Mouse (Mus musculus) cerebral cortex, adult 2 months (tissue): Measurements from ENCODE around the gene Tab1.

Source experiments
- WGBS: fragments of 180-500 bp; shearing (Covaris S2); methylation state at CpG from one replicate; pipeline ENCODE4 v1.1.7; 2018; 5-methylcytosine and 5-hydroxymethylcytosine counted together

The Tab1 gene

DNA sequence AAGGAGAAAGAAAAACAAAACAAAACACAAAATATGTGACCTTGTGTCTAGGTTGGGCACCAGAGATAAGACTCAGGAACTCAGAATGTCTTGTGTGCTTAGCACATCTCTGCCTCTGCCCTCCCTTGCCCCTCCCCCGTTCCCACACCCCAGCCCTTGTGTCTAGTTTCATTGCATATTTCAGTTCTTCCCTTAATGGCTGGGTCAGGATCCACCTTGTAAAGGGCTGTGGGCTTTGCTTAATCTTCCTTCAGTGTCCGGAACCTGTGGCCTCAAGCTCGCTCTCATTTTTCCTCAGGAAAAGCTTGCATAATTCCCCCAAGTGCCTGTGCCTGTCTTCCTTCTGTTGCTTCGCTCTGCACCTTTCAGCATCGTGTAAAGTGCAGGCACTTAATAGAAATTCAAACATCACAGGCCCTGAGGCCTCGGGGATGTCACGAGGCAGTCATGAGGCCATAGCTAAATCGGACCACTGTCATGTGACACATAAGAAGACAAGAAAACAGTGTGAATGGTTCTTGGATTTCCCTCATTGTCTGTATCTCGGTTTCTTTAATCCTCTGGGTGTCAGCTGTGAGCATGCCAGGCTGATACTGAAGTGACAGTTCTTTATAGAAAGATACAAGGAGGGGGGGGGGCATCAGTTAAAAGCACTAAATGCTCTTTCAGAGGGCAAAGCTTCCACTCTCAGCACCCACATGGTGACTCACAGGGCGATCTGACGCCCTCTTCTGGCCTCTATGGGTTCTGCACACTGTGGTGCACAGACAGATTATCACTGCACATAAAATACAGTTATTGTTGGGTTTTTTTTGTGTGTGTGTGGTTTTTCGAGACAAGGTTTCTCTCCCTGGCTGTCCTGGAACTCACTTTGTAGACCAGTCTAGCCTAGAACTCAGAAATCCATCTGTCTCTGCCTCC lies 27.2 kb upstream of the Tab1 start:
- 48% methylated on average over 12 of the region's 12 CpGs for WGBS

DNA sequence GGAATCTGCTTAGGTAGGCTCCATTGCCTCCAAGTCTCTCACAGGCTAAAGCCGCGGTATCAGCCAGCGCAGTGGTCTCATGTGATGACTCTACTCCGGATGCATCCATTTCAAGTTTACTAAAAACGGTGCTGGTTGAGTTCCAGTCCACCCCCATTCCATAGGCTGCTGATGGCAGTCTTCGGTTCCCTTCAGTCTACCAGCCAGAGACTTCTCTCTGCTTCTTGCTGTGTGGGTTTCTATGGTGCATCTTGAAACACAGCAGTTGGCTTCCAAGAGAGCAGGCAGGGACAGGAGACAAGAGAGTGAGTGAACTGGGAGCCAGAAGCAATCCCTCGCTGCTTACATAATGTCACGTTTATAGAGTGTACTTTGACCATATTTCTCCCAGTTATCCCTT lies 25.8 kb upstream of the Tab1 start:
- 53% methylated on average over 8 of the region's 8 CpGs for WGBS

DNA sequence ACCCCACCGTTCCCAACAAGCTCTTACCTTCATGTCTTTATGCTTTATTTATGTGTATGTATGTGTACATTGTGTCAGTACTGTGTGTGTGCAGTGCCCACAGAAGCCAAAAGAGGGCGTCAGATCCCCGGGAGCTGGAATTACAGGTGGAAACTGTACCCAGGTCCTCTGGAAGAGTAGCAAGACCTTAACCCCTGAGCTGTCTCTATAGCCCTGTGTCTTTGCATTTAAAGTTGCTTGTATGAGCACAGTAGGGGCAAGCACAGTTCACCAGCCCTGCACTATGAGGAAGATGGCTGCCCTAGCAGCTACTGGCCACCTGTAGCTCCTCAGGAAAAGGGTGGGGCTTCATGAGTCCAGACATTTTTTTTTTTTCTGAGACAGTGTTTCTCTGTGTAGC lies 25.4 kb upstream of the Tab1 start:
- 71% methylated on average over 3 of the region's 3 CpGs for WGBS

DNA sequence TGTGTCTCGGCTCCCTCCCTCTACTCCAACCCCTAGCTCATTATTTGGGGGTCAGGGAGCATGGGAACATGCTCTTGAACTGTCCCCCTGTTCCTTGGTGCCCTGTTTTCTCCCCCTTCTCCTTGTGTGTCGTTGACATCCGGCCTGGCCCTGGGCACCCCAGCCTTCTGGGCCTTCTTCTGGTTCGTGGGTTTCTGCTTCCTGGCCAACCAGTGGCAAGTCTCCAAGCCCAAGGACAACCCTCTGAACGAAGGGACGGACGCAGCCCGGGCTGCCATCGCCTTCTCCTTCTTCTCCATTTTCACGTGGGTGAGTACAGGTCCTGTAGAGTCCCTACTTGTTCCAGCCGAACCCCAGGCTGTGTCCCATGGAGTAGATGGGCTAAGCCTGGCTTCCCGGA lies 21.5 kb upstream of the Tab1 start:
- 75% methylated on average over 12 of the region's 12 CpGs for WGBS

DNA sequence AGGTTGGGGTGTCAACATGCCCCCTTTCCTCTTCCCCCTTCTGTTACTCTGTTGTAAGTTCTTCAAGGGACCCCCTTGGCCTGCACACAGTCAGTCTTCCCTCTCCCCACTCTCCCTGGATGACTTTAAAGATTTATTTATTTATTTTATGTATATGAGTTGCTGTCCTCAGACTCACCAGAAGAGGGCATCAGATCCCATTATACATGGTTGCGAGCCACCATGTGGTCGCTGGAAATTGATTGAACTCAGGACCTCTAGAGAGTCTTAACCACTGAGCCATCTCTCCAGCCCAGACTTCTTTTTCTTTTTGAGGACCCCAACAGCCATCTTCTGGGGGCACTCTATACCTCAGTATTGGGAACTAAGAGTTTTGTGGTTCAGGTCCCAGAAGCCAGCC lies 20.4 kb upstream of the Tab1 start:
- WGBS, result 47% methylated on average over 2 of the region's 2 CpGs

DNA sequence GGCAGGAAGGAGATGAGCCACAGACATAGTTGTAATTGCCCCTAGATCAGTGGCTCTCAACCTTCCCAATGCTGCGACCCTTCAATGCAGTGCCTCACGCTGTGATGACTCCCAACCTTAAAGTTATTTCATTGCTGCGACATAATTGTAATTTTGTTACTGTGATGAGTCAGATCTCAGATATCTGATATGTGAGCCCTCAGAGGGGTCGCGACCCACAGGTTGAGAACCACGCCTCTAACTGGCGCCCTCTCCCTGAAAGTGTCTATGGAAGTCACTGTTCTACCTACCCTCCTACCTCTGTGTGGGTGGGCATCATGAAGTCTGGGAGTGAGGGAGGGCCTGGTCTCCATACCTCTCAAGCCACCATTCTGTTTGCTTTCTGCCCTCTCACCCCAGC lies 18.5 kb upstream of the Tab1 start:
- 95% methylated on average over 7 of the region's 7 CpGs for WGBS

DNA sequence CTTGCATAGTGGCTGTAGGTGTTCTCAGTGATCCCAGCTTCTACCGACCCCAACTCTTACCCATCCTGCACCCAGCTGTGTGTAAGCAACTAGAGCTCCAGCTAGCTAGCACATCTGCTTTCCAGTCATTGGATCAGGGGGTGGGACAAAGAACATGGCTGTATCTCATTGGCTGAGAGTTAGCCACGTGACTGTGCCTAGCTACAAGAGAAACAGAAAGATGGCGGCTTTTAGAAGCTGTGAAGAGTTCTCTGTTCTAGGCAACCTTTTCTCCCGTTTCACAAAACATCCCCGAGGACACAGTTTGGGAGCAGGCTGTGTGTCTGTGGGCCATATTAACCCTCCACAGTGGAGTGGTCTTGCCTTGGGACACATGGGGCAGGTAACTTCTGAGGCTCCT lies 17.7 kb upstream of the Tab1 start:
- WGBS, result 66% methylated on average over 5 of the region's 5 CpGs

DNA sequence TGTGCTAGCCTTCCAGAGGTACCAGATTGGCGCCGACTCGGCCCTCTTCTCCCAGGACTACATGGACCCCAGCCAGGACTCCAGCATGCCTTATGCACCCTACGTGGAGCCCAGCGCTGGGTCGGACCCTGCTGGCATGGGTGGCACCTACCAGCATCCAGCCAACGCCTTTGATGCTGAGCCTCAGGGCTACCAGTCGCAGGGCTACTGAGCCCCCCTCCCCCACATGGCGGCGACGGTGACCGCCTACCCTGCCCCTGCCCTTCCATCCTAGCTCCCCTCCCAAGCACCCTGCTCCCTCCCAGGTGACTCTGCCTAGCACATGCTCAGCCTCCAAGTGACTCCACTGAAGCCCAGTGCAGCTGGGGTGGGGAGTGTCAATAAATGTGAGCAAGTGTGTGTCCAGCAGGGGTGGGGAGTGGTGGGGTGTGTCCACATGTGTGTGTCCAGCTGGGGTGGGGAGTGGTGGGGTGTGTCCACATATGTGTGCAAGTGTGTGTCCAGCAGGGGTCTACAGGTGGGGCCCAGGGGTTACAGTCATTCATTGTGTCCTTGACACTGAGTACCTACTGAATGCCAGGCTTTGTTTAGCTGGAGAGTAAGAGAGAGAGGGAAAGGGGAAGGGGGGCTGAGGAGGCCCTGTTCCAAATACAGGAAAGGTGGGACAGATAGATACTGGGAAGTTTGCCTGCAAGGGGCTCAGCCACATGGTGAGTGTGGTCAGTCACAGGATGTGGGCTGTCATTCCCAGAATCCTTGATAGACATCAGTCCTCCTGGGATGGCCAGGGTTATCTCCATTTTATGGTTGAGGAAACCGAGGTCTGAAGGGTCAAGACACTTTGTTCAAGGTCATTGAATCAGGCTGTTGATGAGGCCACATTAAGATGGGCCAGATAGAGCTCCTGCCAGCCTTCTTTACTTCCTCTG lies 16.8 kb upstream of the Tab1 start:
- WGBS, result 69% methylated on average over 13 of the region's 13 CpGs

DNA sequence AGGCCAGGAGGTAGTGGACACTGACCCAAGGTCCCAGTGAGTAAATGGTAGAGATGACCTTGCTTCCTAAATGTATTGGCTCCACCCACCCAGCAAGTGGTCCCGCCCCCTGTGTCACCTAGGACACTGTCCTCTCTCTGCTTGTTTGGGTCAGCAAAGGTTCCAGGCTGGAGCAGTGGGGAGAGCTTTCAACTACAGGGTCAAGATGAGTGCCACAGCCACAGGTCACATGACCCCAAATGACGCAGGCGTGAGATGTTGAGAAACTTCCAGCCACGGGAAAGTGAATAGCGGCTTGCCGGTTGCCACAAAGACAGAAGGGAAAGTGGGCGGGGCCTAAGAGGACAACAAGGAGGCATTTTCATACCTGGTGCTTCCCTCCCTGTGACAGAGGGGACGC lies 15.8 kb upstream of the Tab1 start:
- WGBS, result 54% methylated on average over 8 of the region's 8 CpGs

DNA sequence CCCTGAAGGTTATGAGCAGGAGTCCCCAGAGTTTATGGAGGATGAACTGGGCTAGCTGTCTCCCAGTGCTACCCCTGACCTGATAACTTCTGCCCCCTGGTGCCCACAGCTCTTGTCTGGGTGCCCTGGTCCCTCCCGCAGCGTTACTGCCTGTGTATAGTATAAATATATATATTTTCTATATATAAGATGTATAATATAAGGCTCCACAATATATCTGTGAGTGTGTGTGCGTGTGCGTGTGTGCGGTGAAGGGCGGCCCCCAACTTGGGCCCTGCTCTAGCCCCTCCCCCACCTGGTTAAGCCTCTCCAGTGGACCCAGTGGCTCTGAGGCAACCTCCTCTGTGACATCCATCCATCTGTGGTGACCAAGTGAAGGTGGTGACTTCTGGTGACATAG lies 13.9 kb upstream of the Tab1 start:
- WGBS, result 79% methylated on average over 6 of the region's 6 CpGs

DNA sequence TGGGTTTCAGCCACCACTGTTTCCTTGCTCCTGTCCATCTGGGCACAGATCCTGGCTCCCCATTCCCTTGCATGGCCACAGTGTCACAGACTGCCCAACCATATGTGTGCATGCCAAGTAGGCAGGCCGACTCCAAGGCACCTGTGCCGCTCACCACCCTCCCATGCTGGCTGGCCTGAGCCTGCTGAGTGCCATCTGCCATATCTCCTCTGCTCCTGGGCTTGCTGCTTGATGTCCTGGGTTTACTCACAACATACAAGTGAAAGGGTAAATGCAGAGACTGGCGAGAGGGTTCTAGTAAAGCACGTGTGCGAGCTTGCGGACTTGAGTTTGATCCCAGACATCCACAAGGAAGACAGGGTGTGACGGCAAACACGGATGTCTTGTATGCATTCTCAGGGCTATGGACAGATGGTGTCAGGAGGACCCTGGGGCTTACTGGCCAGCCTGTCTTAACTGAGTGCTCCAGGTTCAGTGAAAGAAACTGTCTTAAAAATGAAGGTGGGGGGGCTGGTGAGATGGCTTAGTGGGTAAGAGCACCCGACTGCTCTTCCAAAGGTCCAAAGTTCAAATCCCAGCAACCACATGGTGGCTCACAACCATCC lies 11.1 kb upstream of the Tab1 start:
- 69% methylated on average over 9 of the region's 9 CpGs for WGBS

DNA sequence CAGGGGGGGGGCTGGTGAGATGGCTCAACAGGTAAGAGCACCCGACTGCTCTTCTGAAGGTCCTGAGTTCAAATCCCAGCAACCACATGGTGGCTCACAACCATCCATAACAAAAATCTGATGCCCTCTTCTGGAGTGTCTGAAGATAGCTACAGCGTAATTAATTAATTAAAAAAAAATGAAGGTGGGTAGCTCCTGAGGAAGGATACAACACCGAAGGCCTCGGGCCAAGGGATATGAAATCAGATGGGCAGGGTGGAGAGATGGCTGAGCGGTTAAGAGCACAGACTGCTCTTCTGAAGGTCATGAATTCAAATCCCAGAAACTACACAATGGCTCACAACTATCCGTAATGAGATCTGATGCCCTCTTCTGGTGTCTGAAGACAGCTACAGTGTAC lies 10.5 kb upstream of the Tab1 start:
- 93% methylated on average over 6 of the region's 6 CpGs for WGBS

DNA sequence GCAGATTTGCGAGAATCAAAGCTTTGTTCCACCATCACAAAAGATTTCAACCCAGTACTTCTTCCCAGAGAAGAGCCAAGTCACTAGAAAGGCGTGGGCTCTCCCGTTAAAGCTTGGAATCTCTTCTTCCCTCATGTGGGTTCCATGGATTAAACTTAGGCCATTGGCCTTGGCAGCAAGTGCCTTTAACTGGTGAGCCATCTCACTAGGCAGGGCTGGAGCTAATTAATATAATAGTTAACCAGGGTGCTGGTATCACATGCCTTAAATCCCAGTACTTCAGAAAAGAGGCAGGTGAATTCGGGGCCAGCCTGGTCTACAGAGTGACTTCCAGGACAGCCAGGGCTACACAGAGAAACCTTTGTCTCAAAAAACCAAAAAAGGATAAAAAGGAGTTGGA lies 8.3 kb upstream of the Tab1 start:
- WGBS, result 86% methylated on average over 4 of the region's 4 CpGs

DNA sequence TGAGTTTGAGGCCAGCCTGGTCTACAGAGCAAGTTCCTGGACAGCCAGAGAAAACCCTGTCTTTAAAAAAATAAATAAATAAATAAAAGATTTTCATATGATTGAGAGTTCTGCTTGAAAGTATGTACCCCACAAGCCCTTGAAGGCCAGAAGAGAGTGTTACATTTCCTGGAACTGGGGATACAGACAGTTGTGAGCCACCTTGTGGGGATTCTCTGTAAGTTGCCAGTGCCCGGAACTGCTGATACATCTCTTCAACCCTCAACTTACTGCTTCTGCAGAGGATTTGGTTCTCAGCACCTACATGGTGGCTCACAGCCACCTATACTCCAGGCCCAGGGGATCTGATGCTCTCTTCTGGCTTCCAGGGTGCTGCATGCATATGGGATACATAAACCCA lies 5.7 kb upstream of the Tab1 start:
- WGBS, result 50% methylated on average over 1 of the region's 1 CpGs

DNA sequence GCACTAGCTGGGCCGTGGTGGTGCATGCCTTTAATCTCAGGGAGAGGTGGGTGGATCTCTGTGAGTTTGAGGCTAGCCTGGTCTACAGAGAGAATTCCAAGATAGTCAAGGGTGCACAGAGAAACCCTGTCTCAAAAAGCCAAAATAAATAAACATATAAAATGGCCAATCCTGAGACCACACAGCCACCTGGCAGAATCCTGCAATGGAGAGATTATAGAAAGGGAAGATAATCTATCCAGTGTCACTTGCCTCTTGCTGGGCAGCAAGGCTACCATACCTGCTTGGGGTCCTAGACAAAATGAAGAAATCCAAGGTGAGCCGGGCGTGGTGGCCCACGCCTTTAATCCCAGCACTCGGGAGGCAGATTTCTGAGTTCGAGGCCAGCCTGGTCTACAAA lies 2.9 kb upstream of the Tab1 start:
- 92% methylated on average over 6 of the region's 6 CpGs for WGBS

DNA sequence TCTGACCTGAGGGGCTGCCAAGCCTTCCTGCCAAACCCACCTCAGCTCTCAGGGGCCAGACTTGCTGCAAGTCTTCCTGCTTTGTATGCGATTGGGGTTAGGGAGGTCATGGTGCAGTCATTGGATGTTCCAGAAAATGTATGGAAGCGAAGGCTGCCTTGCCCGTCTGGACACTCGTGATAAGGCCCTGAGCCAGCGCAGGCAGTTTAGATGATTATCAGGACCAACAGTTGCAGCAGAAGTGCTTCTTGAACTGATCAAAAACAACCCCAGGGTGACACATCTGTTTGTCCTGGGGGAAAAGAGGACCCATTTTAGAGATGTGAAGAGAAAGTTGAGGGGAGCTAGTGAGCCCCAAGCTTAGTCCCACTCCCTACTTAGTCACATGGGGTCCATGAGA lies 2.2 kb upstream of the Tab1 start:
- whole genome bisulfite sequencing, result 87% methylated on average over 5 of the region's 5 CpGs

DNA sequence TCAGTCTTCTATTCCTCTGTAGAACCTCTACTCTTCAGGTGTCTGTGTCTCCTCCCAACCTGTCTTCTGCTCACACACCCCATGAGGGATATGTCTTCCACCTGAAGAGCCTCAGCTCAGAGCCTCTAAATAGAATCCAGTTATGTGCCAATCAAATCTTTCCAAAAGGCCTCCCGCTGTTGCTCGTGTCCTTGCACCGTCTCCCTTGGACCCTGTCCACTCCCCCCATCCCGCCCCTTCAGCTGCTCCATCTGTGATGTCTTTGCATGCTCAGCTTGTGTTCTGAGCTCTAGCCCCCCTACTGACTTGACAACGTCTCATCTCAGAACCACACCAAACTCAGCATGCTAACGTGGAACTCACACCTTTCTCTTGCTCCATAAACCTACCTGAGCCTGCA lies 1.5 kb upstream of the Tab1 start:
- WGBS, result 66% methylated on average over 6 of the region's 6 CpGs

DNA sequence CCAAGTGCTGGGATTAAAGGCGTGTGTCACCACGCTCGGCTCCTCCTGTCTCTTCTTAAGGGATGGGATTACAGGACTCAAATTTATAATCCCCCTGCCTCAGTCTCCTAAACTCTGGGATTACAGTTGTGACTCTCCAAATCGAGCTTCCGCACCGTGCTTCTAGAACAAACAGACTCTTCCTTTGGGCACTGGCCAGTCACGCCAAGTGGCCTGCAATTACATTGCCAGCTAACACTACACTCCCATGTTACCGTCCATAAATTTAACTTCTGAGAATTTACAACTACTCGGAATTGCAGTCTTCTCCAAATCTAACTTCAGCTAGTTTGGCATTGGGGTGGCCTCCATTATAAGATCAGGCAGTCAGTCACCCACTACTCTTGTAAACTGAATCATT lies 475 bp upstream of the Tab1 start:
- WGBS, result 64% methylated on average over 9 of the region's 9 CpGs

DNA sequence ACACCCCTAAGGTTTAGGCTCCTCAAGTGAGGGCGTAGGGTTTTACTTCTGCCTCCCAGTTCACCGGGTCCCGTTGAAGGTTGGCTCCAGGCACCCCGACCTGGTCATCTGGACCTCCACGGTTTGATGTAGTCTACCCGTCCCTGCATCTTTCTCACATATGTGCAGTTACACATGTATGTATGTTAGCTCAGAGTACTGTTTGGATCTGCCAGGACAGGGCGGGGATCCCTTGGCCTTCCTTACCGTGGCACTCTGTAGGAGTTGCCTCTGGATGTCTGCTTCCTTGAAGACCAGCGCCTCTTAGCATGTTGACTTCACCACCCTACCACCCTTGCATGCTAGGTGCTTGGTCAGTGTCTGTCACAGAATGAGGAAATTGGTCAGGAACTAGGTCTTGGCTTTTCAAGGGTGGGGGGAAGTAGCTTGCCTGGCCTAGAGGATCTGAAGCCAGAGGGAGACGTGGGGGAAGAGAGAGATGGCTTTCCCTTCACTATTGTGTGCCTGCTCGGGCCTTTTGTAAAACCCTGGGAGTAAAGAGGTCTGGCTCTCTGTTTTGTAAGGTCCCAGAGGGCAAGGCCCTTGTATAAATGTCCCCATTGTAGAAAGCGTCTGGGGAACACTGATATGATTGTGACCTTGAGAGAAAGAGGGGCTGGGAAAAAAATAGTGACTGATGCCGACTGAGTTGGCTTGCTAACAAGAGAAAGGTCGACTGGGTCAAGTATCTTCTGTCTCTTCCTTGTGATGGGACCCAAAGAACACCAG lies 939 bp downstream of the Tab1 start:
- WGBS, result 7% methylated on average over 14 of the region's 14 CpGs

DNA sequence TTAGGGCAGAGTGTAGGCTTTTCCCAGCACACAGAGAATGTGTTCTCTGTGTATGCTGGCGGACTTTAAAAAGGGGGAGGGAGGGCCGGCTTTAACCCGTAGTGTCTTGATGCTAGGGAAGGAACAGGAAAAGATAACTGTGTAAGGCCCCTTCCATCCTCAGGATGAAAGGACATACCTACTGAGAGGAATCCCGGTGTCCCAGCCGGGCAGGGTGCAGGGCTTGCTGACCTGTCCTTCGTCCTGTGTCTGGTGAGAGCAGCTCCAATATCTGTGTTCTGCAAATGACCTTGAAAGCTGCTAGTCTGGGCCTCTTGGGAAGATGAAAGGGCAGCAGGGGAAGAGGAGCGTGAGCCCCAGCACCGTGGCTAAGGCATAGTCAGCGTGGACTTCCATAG lies 1.5 kb downstream of the Tab1 start:
- 51% methylated on average over 9 of the region's 9 CpGs for WGBS

DNA sequence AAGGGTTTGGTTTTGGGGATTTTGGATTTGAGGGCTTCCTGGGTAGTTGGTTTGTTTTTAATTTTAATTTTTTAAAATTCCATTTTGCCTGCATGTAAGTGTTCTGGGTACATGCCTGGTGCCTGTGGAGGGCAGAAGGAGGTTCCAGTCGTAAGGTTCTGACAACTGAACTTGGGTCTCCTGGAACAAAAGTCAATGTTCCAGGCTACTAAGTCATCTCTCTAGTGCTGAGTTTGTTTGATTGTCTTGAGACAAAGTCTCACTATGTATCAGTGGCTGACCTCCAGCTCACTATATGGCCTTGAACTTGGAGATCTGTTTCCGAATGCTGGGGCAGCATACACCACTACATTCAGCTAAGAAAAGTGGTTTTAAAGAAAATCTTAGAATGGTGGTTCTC lies 2.6 kb downstream of the Tab1 start:
- 89% methylated on average over 2 of the region's 2 CpGs for WGBS

DNA sequence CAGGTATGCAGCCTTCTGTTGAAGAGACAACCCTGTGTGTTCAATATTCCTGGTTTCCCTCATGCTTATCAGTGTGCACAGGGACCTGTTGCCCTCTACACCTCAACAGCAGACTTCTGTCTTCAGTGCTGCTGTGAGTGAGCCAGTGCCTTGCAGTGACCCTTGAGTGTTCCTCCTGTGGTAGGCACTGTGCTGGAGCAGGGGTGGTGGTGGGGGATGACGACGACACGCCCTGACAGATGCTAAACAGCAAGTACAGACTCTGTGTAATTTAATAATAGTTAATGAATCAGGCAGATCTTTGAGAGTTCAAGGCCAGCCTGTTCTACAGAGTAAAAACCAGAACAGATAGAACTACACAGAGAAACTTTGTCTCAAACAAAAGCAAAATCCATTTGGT lies 3.7 kb downstream of the Tab1 start:
- 93% methylated on average over 3 of the region's 3 CpGs for WGBS
